Mouse (Mus musculus) urinary bladder, postnatal 25 days (tissue): ENCODE measurements around the gene Atf7ip2.

ENCODE experiments used
- DNase-seq: peaks from one replicate; pipeline ENCODE4 v3.0.0; 2022; ENCODE audit warnings: low spot score

Atf7ip2 gene

GRCm38 (mm10) chr16:10297696-10298644 is 105.5 kb downstream of the Atf7ip2 start:
- DNase-seq, result no peak

GRCm38 (mm10) chr16:10299637-10300036 is 107.1 kb downstream of the Atf7ip2 start:
- no peak for DNase-seq

DNA sequence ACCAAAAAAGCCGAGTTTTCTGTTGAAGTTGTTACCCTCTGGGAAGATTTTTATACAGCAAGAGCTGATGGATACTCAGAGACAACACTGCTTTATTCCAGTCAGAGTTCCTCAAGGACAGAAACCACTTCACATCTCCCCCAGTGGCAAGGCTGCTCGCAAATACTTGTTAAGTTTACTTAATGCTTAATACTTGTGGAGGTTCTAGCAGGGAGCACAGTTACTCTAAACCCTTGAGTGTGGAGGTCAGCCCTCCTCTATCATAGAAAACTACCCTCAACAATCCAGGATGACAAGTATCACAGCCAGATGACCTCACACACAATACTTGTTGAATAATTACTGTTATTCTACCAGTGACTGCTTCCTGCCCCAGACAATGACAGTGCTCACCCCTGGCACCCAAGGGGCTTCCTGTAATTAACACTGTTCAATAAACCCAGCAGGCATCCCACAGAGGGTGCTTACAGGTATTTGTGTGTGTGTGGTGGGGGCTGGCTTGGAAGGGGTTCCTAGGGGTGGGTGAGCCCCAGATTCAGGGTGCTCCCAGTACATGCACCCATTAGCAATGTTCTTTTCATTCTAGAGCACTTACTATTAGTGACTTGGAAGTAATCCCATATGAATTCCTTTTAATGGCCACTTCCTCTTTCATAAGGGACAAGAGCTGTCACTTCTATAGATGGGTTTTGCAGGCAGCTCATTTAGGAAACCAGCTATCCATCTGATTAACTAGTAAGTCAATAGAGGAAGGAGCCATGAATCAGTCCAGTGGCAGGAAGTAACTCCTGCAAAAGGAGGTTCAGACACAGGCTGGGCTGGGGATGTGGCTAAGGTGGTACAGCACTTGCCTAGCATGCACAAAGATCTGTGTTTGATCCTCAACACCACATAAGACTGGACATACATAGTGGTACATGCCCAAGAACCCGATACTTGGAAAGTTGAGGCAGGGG is 108.0 kb downstream of the Atf7ip2 start:
- DNase-seq, result no peak
